Mouse (Mus musculus): ENCODE measurements around the gene Ggnbp2. TPM values are rescaled to one million over a fixed set of nuclear protein-coding genes. Genes with fewer than 3 reads are reported as not detected.
A peak's percentile ranks its signal among the peaks of the same experiment; 100 is the strongest.

The Ggnbp2 gene
- total RNA-seq, 2 experiments from 2014 or later: 57.5 to 63.0 TPM

- no peak for DNase-seq (ENCODE audit: low spot score in 2 of 2)
Measured at GRCm38 (mm10) chr11:84827492-84827891, 43.1 kb downstream of the Ggnbp2 start.

- peak in 1 of 2 experiments; percentile 45 for DNase-seq (ENCODE audit: low spot score in 2 of 2)
Measured at GRCm38 (mm10) chr11:84826185-84826584, 44.4 kb downstream of the Ggnbp2 start.

- no peak for DNase-seq (ENCODE audit: low spot score in 2 of 2)
Measured at GRCm38 (mm10) chr11:84825261-84825807, 45.3 kb downstream of the Ggnbp2 start.

- no peak for DNase-seq (ENCODE audit: low spot score in 2 of 2)
Measured at GRCm38 (mm10) chr11:84823484-84823897, 47.1 kb downstream of the Ggnbp2 start.

- no peak for DNase-seq (ENCODE audit: low spot score in 2 of 2)
Measured at GRCm38 (mm10) chr11:84822487-84822886, 48.1 kb downstream of the Ggnbp2 start.

GRCm38 (mm10) chr11:84821131-84821770 lies 49.4 kb downstream of the Ggnbp2 start:
- DNase-seq (ENCODE audit: low spot score in 2 of 2): no peak

- DNase-seq (ENCODE audit: low spot score in 2 of 2): peak; percentile 86 to 94
Measured at GRCm38 (mm10) chr11:84818961-84819692, 51.5 kb downstream of the Ggnbp2 start, which contains the start of gene Mrm1. Gene Mrm1 (minus strand): TSS chr11:84819515.

- DNase-seq (ENCODE audit: low spot score in 2 of 2): peak; percentile 57 to 77
Measured at GRCm38 (mm10) chr11:84818085-84818960, 52.3 kb downstream of the Ggnbp2 start.

- no peak for DNase-seq (ENCODE audit: low spot score in 2 of 2)
Measured at GRCm38 (mm10) chr11:84817362-84817761, 53.3 kb downstream of the Ggnbp2 start.

- peak; percentile 47 to 70 for DNase-seq (ENCODE audit: low spot score in 2 of 2)
Measured at GRCm38 (mm10) chr11:84813724-84814510, 56.7 kb downstream of the Ggnbp2 start.

GRCm38 (mm10) chr11:84804373-84804772 lies 66.2 kb downstream of the Ggnbp2 start:
- DNase-seq (ENCODE audit: low spot score in 2 of 2): no peak

GRCm38 (mm10) chr11:84797627-84798353 lies 72.8 kb downstream of the Ggnbp2 start:
- DNase-seq (ENCODE audit: low spot score in 2 of 2): peak; percentile 56 to 70

GRCm38 (mm10) chr11:84797026-84797425 lies 73.6 kb downstream of the Ggnbp2 start:
- no peak for DNase-seq (ENCODE audit: low spot score in 2 of 2)

GRCm38 (mm10) chr11:84794496-84795113 lies 76.0 kb downstream of the Ggnbp2 start:
- peak; percentile 47 to 69 for DNase-seq (ENCODE audit: low spot score in 2 of 2)

GRCm38 (mm10) chr11:84793545-84793944 lies 77.1 kb downstream of the Ggnbp2 start:
- DNase-seq (ENCODE audit: low spot score in 2 of 2): no peak

GRCm38 (mm10) chr11:84790383-84790782 lies 80.2 kb downstream of the Ggnbp2 start:
- no peak for DNase-seq (ENCODE audit: low spot score in 2 of 2)
